Mouse (Mus musculus): ENCODE measurements around the gene Prelp.

Gene Prelp

DNA sequence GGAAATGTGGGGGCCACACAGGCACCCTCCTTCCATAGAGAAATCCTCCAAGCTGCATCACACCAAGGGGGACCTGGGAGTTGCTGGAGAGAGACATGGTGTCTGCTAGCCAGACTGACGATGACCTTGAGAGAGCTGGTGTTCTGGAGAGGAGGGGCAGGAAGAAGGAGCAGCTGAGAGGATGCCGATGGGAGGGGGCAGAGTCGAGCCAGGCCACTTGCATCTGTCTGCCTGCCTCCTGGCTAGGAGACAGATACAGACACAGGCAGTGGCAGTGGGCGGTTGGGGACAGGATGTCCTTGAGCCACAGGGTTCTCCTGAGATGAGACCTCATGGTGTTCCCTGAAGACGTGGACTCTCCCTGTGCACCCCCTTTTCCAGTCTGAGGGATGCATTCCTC, 29.7 kb downstream of the Prelp start:
- DNase-seq, result peak; percentile 62 to 72

GRCm38 (mm10) chr1:133889949-133890598, 31.1 kb downstream of the Prelp start:
- DNase-seq, result peak in 1 of 2 experiments; percentile 27

DNA sequence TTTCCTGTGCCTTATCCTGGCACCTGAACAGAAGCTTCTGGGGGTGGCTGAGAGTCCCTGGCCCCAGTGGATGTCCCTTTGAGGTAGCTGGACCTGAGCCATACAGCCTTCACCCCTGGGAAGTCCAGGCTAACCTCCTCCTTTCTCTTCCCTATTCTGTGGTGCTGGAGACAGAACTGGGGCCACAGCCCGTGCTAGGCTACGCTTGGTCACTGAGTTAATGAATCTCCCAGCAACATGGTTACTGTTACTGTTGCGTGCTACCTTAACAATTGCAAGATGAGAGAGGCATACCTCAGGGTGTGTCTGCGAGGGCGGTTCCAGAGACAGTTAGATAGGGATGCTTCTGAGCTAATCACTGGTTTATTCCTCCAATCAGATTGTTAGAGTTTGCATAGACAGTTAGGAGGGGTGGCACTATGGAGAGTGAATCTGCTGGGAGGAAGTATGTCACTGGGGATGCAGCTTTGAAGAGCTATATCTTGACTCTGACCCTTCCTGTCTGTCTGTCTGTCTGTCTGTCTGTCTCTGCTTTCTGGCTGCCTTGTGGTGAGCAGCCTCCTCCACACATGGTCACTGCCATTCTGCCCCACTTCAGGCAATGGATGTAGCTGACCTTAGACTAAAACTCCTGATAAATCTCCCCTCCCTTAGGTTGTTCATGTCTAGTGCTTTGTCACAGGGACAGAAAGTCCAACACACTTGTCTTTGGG, 33.5 kb downstream of the Prelp start:
- DNase-seq, result no peak

GRCm38 (mm10) chr1:133887044-133887443, 34.2 kb downstream of the Prelp start:
- DNase-seq, result no peak

DNA sequence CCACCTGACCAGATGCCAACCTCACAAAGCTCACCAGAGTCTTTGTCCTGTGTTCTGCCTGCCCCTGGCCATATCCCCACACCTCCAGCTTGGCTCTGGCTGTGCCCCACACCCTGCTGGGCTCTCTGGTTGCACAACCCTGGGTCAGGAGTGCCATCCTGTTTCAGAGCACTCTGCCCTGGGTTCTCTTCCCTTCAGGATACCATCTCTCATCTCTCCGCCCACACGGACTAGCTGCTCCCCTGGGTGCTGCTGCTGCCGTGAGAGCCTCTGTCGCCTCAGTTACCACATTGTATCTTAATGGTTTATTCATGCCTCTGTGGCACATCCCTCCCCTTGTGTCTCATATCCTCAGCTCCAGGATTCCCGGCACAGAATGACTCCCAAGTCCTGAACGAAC, 34.8 kb downstream of the Prelp start:
- DNase-seq, result no peak

- DNase-seq, result no peak
Measured at GRCm38 (mm10) chr1:133885811-133886210, 35.4 kb downstream of the Prelp start.

DNA sequence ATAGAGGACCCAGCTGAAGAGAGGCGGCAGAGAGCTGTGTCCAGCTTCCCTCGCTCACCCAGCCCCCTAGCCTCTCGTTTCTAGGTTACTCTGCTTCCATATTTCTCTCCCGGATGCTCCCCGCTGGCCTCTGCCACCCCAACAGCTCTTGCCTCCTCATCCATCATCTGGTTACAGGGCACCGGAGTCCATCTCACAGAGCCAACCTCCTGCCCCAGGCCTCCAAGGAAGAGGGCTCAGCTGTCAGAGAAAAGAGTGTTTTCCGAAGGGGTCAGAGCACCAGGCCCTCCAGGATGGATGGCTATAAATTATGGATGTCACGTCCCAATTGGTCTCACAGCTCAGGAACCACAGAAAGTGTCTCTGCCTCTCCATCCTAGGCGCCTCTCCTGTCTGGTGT, 36.5 kb downstream of the Prelp start:
- no peak for DNase-seq

GRCm38 (mm10) chr1:133884090-133884489, 37.1 kb downstream of the Prelp start:
- no peak for DNase-seq

- no peak for DNase-seq
Measured at GRCm38 (mm10) chr1:133882283-133883217, 38.7 kb downstream of the Prelp start.

DNA sequence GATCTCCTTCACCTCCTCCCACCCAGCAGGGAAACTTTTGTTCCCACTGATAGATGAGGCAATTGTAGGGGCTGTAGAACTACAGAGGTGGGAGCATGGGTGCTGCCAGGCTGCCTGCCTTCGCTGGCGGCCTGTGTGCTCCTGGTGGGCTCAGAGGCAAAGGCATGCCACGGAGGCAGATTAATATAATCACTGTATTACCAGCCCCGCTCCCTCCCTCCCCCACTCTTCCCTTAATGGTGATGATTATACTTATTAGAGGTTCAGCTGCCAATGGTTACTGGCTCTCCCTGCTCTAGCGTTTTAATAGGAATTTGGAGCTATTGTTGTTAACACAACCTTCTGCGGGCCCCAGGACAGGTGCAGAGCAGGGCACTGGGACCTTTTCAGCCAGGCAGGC, 39.4 kb downstream of the Prelp start:
- DNase-seq, result no peak

GRCm38 (mm10) chr1:133878825-133879423, 42.3 kb downstream of the Prelp start:
- no peak for DNase-seq

- no peak for DNase-seq
Measured at GRCm38 (mm10) chr1:133876936-133877335, 44.3 kb downstream of the Prelp start.

- DNase-seq, result no peak
Measured at GRCm38 (mm10) chr1:133873086-133873813, 48.0 kb downstream of the Prelp start.

DNA sequence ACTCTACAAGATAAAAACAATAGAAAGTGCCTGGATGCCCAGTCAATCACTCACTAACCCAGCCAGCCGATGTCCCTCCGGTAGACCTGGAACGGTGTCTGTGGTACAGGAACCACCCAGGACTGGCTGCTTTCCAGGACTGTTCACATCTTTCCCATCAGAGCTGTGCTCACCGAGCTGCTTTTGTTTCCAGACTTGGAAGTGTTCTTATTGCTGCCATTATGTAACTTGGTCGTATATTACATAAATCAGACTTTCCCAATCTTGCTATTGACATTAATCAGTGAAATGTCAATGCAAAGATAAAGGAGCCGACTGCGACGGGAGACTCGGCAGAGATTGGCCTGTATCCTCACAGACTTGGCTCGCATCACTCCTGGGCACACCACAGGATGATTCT, 50.0 kb downstream of the Prelp start:
- DNase-seq, result no peak

DNA sequence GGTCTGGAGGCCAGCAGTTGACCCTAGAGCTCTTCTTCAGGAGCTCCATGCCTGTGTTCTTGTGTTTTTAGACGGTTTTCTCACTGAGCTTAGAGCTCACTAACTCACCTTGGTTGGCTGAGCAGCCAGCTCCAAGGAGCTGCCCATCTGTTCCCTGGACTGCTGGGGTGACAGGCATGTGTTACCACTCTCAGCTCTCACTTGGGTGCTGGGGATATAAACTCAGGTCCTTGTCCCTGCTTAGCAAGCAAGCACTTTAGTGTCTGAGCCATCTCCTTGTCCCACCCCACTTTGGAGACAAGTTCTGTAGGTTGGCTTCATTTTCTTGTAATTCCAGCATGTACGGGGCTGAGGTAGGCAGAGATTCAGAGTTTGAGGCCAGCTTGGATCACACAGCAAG, 52.0 kb downstream of the Prelp start:
- DNase-seq, result no peak

GRCm38 (mm10) chr1:133863257-133863997, 57.8 kb downstream of the Prelp start:
- DNase-seq, result peak; percentile 25 to 55

- DNase-seq, result no peak
Measured at GRCm38 (mm10) chr1:133861028-133861427, 60.2 kb downstream of the Prelp start.
